Mouse (Mus musculus): ENCODE data around the gene Pde4c.

Gene Pde4c

DNA sequence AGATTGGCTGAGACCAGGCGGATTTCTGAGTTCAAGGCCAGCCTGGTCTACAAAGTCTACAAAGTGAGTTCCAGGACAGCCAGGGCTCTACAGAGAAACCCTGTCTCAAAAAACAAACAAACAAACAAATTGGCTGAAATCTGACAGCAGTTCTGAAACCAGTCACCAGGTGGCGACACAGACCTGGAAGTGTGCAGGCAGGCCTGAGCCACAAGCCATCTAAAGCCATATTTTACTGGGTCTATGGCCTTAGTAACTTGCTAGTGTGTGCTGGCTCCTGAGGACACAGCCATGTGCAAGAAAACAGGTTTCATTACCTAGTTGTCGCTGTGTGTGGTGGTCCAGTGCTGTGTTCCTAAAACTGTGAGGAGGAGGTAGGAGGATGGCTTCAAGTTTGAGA, 2.8 kb upstream of the Pde4c start:
- DNase-seq (ENCODE audit: low spot score in 2 of 2): peak in 1 of 2 experiments; percentile 80

DNA sequence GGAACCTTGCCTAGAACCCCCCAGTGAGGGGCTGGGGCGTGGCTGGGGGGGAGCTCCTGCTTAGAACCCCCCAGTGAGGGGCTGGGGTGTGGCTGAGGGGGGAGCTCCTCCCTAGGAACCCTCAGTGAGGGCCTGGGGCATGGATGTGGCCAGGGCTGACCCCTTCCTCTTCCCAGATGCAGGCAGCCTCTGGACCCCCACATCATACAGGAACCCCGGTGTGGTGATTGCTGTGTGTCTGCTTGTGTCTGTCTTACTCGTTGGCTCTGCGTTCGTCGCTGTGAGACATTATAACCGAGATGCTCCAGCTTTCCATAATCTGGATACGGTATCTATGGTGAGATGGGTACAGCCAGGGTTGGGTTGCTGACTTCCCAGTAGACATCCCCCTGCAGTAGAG, 1.9 kb upstream of the Pde4c start:
- DNase-seq (ENCODE audit: low spot score in 2 of 2): no peak

DNA sequence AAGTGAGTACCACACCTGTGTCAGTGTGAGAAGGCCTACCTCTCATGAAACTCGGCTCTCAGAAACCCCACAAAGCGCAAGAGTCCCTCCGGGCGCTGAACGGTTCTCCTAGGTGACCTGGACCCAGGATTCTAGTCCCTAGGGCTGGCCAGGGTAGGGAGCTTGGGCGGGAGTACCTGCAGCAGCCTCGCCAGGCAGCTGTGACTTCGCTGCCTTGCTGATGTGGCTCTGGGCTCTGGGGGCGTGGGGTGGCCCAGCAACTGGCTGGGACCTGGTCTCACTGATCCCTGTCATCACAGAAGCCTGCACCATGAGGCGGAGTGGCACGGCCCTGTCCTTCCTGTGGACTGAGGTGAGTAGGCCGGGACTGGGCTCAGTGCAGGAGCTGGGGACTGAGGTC, 696 bp downstream of the Pde4c start:
- DNase-seq (ENCODE audit: low spot score in 2 of 2): no peak

DNA sequence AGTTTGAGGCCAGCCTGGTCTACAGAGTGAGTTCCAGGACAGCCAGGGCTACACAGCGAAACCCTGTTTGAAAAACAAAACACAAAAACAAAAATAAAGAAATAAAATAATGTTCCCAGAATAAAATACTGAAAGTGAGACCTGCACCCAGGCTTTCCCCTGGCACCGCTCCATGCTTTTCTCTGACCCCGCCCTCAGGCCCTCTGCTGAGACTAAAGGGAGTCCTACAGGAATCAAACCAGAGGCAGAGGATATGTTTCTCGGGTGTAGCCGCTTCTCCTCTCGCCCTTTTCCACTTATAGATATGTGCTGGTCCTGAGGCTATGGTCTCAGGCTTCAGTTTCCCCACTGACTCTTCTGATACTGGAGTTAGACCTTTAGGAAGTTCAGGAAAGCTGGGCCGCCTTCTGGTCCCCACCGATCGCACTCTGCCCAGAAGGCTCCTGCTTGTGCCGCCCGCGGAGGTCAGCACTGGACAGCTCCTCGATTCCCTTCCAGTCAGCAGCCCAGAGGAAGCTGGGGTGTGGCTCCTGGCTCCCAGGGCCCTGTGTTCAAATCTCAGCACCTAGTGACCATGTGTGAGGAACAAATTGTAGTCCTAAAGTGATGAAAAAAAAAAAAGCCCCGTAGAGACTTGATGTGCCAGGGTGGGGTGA, 2.4 kb downstream of the Pde4c start:
- no peak for DNase-seq (ENCODE audit: low spot score in 2 of 2)

DNA sequence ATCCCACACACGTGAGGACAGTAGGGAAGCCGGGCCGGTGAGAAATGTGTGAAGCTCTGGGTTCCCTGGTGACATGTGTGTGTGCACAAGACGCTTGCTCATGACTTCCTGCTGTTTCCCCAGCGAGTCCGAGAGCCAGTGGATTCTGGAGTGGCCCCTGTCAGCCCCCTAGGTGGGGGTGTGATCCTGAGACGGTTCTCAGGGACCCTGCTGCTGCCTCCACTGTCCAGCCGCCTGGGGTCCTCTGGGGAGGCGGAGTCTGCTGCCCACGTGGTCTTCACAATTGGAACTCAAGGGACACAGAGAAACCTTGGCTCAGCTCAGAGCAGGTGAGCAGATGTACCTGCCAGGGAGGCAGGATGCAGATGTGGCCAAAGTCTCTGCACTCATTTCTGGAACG, 3.2 kb downstream of the Pde4c start:
- no peak for DNase-seq (ENCODE audit: low spot score in 2 of 2)

DNA sequence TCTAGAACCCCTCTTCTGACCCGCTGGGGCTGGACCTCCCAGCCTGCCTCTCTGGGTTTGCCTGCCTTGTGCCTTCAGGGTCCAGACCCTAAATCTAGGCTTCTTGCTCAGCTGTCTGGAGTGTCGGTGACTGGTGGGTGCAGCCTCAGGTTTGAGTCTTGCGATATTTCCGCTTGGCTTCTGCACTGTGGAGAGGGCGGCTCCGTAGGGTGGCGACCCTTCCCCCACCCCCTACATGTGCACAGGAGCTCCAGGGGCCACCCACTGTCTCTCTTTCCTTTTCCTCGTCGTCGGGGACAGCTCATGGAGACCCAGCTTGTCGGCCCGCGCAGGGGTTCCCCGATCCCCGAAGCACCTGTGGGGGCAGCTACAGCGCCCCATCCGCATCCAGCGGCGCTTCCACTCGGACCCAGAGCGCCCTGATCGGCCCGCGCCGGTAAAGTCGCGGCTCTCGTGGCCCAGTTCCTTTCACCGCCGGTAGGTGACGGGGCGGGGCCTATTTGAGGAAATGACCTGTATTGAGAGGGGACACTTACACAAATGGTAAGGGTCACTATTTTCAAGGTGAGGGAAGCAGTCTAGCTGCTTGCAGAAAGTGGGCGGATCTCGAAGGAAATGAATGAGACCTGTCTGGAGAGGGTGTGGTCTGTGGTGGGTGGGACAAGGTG, 6.4 kb downstream of the Pde4c start:
- DNase-seq (ENCODE audit: low spot score in 2 of 2): no peak

DNA sequence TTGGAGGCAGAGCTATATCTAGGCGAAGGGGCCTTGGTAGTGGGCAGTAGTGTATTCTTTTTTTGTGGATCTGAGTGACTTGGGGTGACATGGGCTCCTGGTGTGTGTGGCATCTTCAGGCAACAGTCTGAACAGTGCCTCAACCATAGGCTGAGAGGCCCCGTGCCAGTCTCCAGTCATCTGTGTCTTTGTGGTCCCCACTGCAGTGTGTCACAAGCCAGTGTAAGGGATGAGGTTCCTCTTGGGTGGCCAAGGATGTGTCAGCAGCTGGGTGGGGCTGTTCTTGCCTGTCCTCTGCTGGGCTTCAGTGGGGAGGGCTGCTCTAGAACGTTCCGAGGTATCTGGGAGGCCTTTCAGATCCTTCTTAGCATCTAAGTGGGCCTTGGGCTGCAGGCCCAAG, 7.4 kb downstream of the Pde4c start:
- no peak for DNase-seq (ENCODE audit: low spot score in 2 of 2)

DNA sequence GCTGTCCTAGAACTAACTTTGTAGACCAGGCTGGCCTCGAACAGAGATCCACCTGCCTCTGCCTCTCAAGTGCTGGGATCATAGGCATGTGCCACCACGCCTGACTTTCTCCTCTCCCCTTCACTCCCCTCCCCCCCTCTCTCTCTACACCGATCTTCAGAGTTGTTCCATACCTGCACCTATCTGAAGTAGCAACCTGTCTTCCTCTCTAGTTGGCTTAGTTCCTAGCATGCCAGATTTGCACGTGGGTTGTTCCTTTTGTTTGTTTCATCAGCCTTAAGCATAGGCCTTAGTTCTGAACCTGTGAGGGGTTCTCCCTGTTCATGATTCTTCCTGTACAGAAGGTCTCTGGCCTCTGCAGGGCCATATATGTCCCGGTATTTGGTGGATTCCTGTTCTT, 14.2 kb downstream of the Pde4c start:
- DNase-seq (ENCODE audit: low spot score in 2 of 2): no peak

DNA sequence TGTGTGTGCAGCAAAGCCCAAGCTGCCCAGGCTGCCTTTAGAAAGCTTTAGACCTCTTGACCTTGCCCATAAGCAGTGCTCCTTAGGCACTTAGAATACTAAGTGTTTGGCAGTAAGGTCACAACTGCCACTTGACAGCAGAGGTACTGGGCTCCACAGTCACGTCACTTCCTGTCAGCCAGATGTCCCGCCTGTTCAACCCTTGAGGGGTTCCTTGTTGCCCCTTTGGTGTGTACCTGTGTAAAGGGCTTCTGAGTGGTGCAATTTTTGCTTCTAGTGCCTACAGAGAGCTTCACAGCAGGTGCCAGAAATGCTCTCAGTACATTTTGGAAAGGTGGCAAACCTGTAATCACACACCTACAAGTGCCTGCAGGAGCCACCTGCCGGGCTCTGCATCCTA, 14.7 kb downstream of the Pde4c start:
- no peak for DNase-seq (ENCODE audit: low spot score in 2 of 2)

DNA sequence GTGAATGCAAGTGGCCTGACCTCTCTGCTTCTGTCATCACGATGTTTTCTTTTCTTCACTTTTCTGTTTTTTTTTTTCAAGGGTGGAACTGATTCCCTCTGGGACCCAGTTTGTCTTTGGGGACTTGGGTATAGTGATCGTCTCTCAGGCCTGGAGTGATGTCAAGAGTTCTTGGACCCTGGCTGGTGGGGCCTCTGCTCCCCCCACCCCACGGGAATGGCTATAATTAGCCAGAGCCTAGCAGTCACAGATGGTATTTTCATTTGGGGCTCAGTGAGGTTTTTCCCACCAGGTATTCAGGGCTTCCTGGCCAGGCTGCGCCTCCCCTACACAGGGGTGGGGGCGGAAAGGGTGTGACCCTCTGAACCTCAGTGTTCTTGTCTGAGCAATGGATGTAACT, 18.1 kb downstream of the Pde4c start:
- DNase-seq (ENCODE audit: low spot score in 2 of 2): no peak

DNA sequence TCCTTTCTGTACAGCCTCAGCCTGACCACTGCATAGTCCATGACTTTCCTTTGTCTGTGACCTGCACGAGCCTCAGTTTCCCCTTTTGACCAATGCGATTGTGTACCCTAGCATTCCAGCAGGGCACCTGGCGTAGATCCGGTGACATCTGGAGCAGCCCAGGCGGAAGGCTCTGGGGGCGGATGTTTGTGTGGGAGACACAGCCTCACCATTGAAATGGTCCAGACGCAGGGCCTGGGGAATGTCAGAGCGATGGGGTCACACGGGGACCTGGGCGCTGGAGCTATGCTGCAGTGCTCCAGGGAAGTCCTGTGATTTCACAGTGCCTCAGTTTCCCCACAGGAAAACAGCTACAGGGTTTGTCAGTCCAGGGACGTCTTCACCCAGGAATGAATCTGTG, 18.7 kb downstream of the Pde4c start:
- DNase-seq (ENCODE audit: low spot score in 2 of 2): no peak

DNA sequence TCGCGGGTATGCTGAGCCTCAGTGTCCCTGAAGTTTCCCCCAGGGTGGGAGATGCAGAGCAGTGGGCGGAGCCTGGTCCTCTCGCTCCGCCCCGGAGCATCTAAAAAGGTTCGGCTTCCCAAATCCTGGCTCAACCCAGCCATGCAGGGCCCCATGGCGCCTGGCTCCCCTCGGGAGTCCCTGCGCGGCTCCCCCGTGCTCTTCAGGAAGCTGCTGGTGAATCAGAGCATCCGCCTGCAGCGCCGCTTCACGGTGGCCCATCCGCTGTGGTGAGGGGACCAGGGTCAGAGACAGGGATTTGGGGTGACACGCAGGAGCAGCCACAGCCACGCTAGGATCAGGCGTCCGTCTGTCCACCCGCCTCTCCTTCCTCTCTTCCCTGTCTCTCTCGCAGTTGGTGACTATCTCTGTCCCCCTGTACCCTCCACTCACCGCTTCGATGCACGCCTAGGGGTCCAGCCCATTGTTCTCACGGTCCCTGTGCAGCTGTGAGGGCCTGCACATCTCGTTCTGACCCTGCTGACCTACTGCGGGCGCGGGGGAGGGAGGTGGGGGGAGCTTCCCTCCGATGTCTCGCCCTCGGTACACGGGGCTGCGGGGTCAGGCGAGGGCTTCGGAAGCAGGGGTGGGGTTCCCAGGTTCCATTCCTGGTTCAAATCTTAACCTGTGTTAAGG, 19.6 kb downstream of the Pde4c start:
- DNase-seq (ENCODE audit: low spot score in 2 of 2): no peak

DNA sequence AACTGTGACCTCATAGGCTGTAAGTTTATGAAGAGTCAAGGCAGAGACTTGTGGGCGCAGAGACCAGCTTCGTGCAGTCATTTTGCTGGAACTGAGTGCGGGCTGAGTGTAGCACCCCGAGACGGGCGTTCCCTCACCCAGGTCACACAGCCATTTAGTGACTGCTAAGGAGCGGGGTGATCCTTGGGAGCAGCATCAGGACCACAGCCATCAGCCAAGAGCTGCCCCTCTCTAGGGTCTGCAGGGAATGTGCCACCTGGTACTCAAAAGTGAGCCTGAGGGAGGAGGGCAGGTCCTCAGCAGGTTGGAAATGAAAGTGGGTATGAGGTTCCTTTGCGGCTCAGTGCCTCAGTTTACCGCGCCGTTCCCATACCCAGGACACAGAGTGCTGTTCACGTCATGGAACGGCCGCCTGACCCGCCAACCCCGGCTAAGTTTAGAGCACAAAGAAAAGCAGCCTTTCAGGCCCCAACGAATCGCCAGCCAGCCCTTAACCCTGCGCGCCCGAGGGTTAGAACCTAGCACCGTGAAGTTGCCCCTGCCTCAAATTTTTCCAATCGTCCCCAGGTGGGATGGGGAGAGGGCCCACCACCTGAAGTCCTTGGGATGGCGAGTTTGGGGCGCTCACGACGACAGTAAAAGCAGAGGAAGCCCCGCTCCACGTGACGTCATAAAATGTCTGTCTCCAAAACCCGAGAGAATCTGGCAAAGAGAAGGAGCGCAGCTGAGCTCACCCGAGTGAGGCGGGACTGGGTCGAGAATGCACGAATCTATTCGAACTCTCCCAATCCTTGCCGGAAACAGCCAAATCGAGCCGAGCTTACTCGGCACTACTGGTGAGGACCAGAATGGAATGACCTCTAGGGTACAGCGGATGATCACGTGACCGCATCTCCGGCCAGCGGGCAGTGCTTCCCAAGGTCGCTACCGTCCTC, 20.4 kb downstream of the Pde4c start:
- no peak for DNase-seq (ENCODE audit: low spot score in 2 of 2)

DNA sequence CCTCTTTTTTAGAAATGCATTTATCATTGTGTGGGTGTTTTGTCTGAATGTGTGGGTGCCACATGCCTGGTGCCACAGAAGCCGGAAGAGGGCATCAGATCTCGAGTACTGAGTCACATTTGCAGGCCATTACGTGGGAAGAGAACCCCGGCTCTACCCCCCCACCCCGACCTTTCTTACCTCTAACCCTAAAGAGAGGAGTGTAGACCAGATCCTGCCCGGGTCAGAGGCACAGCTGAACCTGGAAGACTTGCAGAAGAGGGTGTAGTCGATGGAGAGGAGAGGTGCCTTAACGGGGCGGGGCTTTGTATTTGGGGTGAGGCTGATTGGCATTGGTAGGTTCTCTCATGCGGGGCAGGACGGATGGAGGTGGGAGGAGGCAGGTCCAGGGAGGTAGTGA, 21.3 kb downstream of the Pde4c start:
- DNase-seq (ENCODE audit: low spot score in 2 of 2): no peak

DNA sequence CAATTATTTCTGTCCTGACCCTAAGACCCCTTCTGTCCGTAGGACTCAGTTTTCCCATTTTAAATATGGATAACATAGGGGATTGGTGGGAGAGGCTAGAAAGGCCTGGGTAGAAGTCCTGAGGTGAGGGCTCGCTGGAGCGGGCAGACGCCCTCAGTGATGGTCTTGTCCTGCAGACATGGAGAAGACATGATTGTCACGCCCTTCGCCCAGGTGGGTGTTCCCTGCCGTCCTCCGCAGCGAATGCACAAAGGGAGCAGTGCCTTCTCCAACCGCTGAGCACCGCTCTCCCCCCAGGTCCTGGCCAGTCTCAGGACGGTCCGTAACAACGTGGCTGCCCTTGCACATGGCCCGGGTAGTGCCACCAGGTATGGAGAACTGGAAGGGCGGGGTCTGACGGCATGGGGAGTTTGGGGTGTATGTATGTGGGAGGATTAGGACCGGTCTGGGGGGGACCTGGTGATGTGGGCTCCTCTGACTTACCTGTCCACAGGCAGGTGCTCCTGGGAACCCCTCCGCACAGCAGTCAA, 22.2 kb downstream of the Pde4c start:
- DNase-seq (ENCODE audit: low spot score in 2 of 2): no peak

DNA sequence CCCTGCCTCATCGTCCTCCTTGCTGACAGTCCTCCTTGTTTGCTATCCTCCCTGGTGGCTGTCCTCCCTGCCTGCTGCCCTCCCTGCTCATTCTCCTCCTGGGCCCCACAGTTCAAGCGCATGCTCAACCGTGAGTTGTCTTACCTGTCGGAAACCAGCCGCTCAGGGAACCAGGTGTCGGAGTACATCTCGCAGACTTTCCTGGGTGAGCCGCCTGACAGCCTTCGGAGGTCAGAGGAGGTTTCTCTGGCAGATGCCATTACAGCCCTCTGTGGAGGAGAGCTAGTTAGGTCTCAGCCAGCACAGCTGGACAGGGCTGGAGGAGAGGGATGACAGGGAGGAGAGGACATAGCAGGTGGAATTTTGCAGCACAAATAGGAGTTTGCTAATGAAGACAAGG, 23.2 kb downstream of the Pde4c start:
- DNase-seq (ENCODE audit: low spot score in 2 of 2): no peak

DNA sequence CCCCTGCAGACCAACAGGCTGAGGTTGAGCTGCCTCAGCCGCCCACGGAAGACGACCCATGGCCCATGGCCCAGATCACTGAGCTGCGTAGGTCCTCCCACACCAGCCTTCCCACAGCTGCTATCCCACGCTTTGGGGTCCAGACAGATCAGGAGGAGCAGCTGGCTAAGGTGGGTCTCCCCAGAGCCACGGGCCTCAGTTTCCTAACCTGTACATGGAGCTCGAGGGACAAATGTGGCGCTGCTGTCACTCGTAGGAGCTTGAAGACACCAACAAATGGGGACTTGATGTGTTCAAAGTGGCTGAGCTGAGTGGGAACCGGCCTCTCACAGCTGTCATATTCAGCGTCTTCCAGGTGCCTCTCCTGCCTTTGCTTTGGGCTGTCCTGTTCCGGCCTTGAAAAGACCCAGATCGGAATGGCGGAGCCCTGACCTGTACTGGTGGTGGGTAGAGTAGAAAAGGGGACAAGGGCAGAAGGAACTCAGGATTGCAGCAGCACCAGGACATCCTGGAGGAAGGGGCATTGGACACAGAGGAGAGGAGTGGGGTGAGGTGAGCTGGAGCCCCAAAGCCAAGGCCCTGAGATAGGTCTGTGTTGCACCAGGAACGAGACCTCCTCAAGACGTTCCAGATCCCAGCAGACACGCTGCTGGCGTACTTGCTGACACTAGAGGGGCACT, 23.8 kb downstream of the Pde4c start:
- DNase-seq (ENCODE audit: low spot score in 2 of 2): no peak

DNA sequence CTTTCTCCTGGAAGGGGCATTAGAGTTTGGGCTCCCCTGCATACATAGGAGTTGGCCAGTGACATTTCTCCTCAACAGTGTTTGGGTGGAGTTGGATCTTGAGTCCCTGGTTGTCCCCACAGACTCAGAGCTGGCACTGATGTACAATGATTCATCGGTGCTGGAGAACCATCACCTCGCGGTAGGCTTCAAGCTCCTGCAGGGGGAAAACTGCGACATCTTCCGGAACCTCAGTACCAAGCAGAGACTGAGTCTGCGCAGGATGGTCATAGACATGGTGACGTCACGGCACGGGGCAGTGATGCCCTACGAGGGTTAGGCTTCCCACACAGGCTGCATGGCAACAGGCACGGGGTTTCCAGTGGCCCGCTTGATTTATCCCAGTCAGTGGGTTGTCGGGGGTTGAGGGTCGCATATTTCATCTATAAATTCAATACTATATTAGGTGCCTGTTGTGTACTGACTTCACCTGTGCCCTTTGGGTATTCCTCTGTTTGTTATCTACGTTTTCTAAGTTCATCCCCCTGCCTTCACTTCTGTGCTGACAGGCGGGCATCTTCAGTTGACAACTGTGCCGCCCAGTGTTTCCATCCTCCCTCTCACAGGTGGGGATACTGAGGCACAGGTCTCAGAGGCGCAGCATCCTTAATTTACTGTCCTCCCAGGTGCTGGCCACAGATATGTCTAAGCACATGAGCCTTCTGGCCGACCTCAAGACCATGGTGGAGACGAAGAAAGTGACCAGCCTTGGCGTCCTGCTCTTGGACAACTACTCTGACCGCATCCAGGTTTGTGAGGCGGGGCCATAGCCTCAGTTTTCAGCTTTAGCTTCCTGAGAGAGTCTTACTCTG, 25.0 kb downstream of the Pde4c start:
- DNase-seq (ENCODE audit: low spot score in 2 of 2): no peak

DNA sequence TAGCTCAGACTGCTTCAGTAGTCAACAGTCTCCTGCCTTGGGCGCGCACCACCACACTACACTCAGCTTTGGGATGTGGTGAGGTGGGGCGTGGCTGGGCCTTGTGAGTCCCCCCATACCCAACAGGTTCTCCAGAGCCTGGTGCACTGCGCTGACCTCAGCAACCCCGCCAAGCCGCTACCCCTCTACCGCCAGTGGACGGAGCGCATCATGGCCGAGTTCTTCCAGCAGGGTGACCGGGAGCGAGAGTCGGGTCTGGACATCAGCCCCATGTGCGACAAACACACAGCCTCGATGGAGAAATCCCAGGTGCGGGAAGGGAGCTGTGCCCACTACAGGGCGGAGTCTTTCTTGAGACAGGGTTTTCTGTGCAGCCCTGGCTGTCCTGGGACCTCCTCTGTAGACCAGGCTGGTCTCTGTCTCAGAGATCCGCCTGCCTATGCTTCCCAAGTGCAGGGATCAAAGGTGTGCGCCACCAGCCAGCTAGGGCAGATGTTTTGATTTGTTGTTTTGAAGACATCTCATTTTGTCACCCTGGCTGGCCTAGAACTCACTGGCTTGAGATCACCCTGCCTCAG, 25.7 kb downstream of the Pde4c start:
- DNase-seq (ENCODE audit: low spot score in 2 of 2): peak in 1 of 2 experiments; percentile 8

DNA sequence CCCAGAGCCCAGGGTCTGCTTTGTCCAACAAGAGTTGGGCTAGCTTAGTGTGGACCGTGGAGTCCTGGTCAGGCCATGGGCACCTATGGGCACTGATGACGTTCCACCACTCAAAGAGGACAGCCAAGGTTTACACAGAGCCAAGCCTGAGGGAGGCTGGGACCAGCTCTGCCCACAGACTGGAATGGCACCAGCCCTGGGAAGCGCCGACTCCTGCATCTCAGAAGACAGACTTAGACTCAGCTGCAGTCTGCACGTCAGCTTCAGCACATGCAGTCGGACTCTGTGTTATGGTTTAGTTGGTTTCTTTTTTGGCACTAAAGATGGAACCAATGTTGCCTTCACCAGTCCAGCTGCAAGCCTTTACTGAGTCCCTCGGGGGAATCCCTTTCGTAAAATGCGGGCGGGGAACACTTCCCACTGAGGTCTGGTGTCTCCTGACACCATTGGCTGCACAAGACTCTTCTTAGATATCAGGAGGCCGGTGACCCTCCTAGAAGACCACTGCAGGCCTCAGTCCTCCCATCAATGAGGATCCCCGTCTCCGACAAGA, 26.7 kb downstream of the Pde4c start:
- DNase-seq (ENCODE audit: low spot score in 2 of 2): peak in 1 of 2 experiments; percentile 9

Measured in frontal cortex, postnatal 14 days (tissue).